Mouse (Mus musculus) CH12.LX (cell line): ENCODE data around the gene Ttc41.

Experiments
- CTCF ChIP-seq, 2 experiments: IDR thresholded peaks in 1 of 2; conservative IDR thresholded peaks in 1 of 2; 2 replicates each; pipeline ENCODE4 v1.5.1; 2011 to 2012; ENCODE audit warnings: low read depth in 2 of 2, low read length in 2 of 2, improper control_type of control experiment in 1 of 2, inconsistent platforms in 1 of 2, mild to moderate bottlenecking in 1 of 2, moderate library complexity in 1 of 2
- EP300 ChIP-seq: IDR thresholded peaks from 2 replicates; pipeline ENCODE4 v1.6.1; 2011; ENCODE audit warnings: low read length, improper control_type of control experiment
- ETS1 ChIP-seq: conservative IDR thresholded peaks from 2 replicates; pipeline ENCODE4 v1.6.1; 2012; ENCODE audit warnings: low read depth, mild to moderate bottlenecking, inconsistent platforms, low read length, improper control_type of control experiment, moderate library complexity
- JUND ChIP-seq: conservative IDR thresholded peaks from 2 replicates; pipeline ENCODE4 v1.6.1; 2011; ENCODE audit warnings: low read depth, low read length, improper control_type of control experiment
- NRF1 ChIP-seq: IDR thresholded peaks from 2 replicates; pipeline ENCODE4 v1.6.1; 2014; ENCODE audit warnings: low read depth, mild to moderate bottlenecking, inconsistent platforms, low read length, improper control_type of control experiment, moderate library complexity
- USF2 ChIP-seq: conservative IDR thresholded peaks from 2 replicates; pipeline ENCODE4 v1.6.1; 2011; ENCODE audit warnings: low read depth, low read length, improper control_type of control experiment
- ZNF384 ChIP-seq: IDR thresholded peaks from 2 replicates; pipeline ENCODE4 v1.6.1; 2012; ENCODE audit warnings: low read depth, low read length, improper control_type of control experiment, inconsistent platforms

GRCm38 (mm10) chr10:86777614-86778319, 72.2 kb downstream of the Ttc41 start:
- TF ChIP-seq ZNF384 (no peak), NRF1 (no peak), EP300 (peak; percentile 37; the same call in 1 of the 2 replicates), USF2 (no peak), CTCF (conservative IDR thresholded peaks at IDR 0.05 in 1 of 2, IDR thresholded peaks at IDR 0.05 in 1 of 2; ENCODE audit: low read depth in 2 of 2, low read length in 2 of 2) (no peak), ETS1 (no peak), JUND (no peak)
